Mouse (Mus musculus) kidney, adult 9 months (tissue): ENCODE results near the gene Man2a1.

ENCODE experiments used
- DNase-seq: peaks from one replicate; pipeline ENCODE4 v3.0.0; 2022

Man2a1 gene

DNA sequence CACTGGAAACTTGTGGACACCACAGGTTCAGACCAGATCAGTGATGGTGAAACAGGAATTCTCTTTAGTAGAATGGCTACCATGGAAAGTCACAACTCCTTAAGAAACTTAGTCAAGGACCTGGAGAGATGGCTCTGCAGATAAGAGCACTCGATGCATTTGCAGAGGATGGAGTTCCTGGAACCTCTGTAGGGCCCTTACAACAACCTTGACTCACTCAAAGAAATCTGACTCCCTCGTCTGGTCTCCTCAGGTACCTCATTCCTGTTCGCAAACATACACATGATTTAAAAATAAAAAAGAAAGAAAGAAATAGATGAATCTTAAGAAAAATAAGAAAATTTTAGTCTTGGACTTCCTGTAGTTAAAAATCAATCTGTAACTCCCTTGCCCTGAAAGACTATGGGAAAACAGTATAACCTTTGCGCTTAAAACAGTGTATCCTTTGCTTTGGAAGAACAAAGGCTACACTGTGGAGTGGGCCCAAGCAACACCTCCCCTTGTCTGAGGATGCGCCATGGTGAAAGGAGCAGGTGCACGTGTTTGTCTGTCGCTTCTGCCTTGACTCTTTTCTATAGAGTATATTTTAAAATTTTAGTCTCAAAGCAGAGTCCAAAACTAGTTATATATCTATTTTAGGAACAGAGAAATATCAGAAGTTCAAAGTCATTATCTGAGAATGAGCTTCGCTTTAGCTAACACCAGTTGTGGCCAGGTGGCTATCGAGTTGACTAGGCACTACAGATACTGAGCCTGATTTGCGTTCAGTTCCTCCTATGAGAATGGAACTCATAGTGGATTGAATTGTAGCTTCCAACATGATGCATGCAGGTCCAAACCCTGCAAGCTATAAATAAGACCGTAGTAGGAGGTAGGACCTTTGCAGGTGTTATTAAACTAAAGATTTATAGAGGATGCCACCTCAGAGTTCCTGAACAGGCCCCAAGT is 163.9 kb downstream of the Man2a1 start:
- no peak for DNase-seq

DNA sequence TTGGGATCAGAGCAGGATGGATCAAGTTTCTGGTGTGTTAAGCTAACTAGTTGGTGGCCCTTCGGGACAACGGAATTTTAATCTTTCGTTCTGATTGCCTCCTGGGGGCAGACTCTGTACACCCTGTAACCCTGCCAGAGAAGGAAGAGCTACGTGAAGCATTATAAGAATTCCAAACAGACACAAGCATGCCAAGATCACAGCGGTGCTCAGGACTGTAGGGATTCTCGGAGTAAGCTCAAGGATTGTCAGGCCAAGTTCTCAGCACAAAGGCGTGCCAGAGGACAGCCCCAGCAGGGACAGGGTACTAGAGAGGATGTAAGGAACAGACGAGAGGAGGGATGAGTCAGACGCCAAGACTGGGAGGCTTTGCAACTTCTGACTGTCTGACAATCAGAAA is 164.8 kb downstream of the Man2a1 start:
- peak; percentile 48 for DNase-seq

DNA sequence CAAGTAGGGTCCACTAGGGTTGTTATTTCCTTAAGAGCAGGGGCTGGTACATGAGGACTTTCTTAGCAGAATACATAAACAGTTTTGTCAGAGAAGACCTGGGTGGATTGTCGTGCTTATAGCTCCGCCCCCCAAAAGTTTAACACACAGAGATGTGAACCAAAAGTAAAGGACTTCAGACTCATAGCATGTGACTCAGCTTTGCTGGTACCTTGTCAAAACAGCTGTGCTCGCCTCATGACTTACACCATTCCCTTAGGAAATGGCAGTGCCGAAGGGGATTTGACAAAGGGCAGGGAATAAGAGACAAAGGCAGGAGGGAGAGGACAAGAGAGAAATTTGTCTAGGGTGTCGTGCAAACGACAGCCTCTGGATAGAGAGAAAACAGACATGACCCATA is 166.0 kb downstream of the Man2a1 start:
- DNase-seq, result no peak

DNA sequence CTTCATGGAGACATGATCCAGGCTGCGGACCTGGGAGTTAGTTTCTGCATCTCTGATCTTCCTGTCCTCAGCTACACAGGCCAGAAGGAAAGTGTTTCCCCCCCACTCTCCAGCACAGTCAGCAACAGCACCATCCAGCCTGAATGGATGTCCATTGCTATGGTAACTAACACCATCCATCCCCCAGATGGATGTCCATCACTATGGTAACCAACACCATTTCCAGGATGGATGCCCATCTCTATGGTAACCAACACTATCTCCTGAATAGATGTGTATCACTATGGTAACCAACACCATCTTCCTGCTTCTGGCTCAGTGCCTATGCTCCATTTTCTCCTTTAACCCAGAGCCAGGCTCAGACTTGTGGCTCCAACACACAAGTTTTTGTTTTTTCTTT is 169.7 kb downstream of the Man2a1 start:
- no peak for DNase-seq

DNA sequence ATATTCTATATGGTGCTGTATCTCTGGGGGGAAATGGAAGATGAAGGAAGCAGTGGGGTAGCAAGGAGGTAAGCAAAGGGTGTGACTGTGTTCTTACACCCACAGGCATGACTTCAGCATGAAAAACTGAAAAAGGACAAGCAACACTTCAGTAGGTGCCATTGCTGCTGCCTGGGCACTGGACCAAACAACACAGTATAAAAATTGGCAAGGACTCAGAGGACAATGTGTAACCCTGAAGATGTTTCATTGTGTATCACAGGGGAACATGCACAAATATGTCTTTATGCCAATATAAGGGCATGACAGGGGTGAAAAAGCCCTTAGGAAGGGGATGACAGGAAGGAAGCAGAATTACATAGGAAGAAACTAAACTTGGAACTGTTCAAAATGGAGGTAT is 172.1 kb downstream of the Man2a1 start:
- no peak for DNase-seq

DNA sequence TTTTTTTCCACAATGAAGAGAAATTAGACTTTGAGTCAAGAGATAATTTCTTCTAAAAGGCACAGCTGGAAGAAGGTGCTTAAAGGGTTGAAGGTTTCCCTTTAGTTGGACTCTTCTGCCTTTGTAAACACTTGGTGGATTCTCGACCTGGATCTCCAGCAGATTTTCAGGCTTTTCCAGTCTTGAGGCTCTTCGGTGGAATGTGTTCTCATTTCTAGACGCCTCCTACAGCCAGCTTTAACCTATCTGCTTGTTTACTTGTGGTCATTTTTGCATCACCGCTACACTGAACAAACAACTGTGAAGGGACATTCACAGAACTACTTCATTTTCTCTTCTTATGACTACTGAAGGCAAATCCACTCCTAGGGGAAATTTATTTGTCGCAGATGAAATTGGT is 173.7 kb downstream of the Man2a1 start:
- no peak for DNase-seq

DNA sequence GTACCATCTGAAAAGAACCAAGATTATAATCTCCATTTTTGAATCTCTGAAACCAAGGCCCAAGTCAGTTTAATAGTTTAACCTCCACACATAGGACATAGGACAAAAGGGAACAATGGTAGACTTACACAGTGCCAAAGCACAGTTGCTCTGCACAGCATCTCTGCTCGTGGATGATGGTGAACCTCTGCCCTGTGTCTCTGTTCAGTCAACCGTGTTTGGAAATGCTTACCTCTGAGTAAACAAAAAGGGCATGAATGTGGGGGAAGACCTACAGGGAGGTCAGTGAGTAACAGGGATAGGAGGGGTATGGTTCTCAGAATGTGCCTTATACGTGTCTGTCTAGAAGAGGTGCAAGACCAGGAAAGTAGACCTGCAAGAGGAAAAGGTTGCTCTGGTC is 177.8 kb downstream of the Man2a1 start:
- DNase-seq, result no peak

DNA sequence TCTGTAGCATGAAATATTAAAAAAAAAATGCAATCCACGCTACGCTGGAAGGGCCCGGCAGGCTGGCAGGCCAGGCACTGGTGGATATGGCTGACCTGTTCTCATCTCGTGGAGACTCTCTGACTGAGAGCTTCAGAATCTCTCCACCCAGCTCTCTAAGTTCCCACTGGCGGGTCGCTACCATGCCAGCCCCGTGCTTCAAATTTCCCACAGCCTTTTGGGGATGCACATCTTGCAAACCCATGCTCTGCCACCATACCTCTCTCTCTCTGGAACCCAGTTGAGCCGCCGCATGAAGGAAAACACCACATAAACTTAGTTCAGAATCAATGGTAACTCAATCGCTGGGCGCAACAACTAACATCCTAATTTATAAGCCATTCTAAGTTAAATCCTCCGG is 178.2 kb downstream of the Man2a1 start:
- DNase-seq, result no peak

DNA sequence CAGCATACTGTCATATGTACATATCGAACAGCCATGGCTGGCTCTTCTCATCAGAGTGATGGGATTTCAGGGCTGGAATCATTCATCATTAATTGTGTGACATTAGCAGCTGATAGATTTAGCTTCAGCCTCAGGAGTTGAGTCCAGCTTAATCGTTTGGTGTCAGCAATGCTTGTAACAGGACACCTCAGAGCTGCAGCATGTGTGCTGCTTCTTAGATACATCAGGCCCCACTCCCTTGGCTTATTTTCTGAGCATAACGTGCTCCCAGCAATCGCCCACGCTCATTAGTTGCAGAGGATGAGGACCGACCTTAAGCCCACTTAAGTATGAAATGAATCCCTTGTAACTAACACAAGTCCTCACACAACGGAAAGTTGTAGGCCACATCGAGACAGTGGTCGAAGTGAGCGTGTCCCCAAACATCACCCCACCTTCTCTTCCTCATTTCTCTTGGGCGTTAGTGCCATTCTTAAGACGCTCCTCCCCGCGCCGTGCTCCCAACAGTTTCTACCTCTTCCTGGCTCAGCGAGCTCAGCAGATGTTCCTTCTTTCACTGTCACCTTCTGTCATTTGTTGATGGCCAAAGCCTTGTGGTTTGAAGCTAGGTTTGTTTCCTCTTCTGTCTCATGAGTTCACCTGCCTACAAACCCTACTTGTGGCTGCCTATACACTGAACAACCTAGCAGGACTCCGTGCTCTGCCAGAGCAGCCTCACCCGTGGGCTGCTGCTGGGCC is 180.4 kb downstream of the Man2a1 start:
- no peak for DNase-seq

DNA sequence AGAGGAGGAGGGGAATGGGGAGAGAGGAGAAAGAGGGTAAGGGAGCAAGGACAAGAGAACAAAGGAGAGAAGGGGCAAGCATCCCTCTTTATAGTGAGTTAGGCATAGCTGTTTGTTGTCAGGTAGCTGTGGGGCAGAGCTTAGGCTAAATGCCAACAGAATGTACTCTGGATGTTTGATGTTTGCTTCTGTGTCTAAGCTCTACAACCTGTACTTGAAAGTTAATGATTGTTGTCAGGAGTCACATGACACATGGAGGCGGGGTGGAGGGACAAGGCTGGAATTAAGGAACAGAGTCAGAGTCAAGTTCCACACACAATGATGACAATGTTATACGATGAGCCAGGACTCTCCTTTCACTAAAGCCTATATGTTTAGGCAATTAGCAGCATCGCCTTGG is 181.8 kb downstream of the Man2a1 start:
- DNase-seq, result peak; percentile 51

DNA sequence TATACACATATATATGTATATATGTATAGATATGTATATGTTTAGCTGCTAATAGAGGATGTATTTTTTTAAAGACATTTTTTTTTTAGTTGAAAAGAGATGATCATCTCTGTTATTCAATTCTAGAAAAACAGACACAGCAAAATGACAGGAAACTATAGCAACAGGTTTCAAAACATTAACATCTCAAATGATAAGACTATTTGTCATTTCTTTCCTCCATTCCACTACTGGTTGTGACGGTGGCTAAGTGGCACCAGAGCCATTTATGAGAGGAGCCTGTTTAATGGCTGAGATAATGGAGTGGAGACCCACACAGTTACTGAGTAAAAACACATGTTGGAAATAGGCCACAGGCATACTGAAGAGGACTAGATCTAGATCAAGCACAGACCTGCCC is 185.4 kb downstream of the Man2a1 start:
- DNase-seq, result no peak

DNA sequence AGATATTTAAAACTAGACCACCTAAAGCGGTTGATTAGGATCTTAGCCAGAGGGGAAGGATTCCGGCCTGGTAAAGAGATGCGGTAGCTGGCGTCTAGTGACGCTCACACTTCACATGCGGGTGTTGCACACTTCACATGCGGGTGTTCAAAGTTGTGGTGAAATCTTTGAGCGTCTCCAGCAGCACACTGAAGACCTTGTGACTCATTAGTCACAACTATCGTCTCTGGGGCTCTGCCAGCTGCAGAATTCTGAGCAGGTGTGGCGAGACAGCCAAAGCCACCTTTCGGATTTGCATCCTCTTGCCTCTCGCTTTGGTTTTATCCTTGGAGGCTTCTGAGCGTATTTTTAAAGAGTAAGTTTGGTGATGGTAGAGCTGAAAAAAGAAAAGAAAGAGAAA is 187.8 kb downstream of the Man2a1 start:
- DNase-seq, result no peak

DNA sequence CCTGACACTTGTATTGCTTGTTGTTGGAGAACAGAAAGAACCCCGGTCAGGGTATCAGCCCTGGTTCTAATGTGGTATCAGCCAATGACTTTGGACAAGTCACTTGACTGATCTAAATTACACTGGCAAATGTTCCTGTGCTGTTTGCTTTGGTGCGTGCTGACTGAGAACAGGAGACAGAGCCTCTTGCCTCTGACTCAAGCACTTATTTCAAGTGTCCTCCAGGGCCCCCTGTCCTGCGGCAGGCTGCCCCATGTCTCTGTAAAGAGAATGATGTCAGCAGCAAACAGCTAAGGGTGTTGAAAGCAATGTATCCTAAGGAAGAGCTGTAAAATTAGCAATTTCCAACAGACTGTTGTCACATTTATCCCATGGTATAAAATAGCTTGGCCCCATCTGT is 188.6 kb downstream of the Man2a1 start:
- DNase-seq, result no peak

DNA sequence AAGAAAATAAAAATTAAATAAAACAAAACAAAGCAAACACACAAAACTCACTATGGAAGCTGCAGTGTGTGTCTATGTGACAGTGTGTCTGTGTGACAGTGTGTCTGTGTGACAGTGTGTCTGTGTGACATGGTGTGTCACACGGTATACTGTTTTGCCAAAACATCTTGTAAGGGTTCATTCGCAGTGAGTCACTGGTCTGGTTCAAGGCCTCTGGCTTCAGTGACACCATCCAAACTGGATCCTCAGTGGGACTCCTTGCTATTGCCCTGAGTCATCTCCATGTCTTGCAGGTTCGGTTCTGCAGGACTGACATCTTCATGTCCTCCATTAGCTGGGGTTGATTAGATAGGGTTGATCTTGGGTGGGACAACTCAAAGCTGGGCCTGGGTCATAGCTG is 191.5 kb downstream of the Man2a1 start:
- DNase-seq, result no peak

DNA sequence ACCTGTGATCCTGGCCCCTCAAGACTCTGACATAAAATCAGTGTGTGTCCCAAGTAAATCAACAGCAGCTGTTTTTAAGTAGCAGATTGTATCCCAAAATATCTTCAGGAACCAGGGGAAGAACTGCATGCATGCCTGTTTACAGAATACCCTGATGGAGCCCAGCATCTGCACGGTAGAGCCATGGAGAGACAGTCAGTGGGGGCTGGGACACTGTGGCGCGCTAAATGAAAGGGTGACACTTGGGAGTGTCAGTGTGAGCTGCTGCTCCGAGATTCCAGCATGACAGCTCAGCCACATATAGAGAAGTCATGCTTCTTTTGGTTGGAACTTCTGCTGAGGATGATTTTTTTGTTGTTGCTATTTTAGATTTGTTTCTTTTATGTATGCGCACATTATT is 192.1 kb downstream of the Man2a1 start:
- no peak for DNase-seq

DNA sequence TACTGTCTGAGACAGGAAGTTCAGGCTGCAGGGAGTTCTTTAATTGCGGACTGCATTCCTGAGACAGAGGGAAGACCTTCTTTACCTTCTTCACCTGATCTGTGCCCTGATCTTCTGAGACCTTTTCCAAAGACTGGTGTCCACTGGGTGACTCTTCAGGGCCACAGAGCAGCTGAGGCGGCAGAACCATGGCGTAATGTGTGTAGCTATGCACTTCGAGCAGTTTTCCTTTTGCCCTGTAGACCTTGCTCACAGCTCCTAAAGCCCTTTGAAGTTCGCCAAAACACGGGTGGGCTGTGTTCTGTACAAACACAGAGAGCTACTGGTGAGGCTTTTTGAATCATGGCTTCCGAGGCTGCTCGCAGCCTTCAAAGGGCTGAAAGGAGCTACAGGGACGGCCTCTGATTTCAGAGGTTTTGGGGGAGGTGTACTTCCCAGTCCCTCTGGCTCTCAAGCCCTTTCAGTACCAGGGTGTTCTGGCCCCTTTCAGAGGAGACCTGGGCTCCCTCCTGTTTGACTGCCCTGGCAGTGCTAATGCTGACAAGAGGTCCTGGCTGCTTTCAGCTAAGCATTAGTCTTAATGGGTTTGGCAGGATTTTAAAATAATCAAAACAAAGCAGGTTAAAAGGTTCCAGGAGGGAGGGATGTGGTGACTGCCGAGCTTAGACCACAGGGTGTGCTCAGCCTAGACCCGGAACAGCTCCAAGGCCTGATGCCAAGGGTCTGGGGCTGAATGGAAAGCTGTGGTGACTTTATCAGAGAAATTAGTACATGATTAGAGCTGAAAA is 201.8 kb downstream of the Man2a1 start:
- DNase-seq, result no peak

DNA sequence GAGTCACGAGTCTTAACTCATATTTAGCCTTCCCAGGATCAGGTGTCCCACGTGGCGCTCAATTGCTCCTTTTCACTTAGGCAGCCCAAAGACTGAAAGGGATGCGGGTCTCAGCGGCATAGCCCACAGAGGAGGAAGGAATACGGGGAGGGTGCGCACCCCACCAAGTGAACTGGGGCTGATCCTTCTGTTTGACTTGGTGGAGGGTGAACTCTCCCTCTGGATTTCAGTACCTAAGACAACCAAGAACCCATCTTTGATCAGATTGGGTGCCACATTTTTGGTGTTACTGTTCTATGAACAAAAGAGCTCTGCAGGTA is 202.4 kb downstream of the Man2a1 start:
- no peak for DNase-seq
